Mouse (Mus musculus): Measurements from ENCODE around the gene Psat1.

The Psat1 gene

GRCm38 (mm10) chr19:15866851-15867250, 80.3 kb downstream of the Psat1 start:
- peak; percentile 29 to 75 for DNase-seq (ENCODE audit: inconsistent age in 2 of 2, low spot score in 1 of 2)

- no peak for DNase-seq (ENCODE audit: inconsistent age in 2 of 2, low spot score in 1 of 2)
These were observed 81.0 kb downstream of the Psat1 start for GRCm38 (mm10) chr19:15866126-15866525.

- no peak for DNase-seq (ENCODE audit: inconsistent age in 2 of 2, low spot score in 1 of 2)
These were observed 81.7 kb downstream of the Psat1 start for GRCm38 (mm10) chr19:15865431-15865830.

- DNase-seq (ENCODE audit: inconsistent age in 2 of 2, low spot score in 1 of 2) = no peak
These were observed 83.0 kb downstream of the Psat1 start for GRCm38 (mm10) chr19:15864129-15864528.

- no peak for DNase-seq (ENCODE audit: inconsistent age in 2 of 2, low spot score in 1 of 2)
These were observed 91.8 kb downstream of the Psat1 start for GRCm38 (mm10) chr19:15855379-15855778.

Measured in adrenal gland, adult (tissue).